Mouse (Mus musculus) heart, embryonic 11.5 days (tissue): ENCODE data around the gene Wdr90. TPM values are rescaled to one million over a fixed set of nuclear protein-coding genes. Genes with fewer than 3 reads are reported as not detected.
A peak's percentile ranks its signal among the peaks of the same experiment; 100 is the strongest.

Experiments used
- ATAC-seq: fragments of 200-750 bp; cut with Nextera tagmentation; replicated peaks from 2 replicates; pipeline ENCODE4 v1.8.0; 2017; ENCODE audit warnings: moderate library complexity; ENCODE audit not compliant: insufficient number of reproducible peaks, low FRiP score, low TSS enrichment
- H3K27ac ChIP-seq: fragments of 300-500 bp; sonication (generic); 2 replicates; pipeline ENCODE4 v1.5.1; 2014; ENCODE audit warnings: mild to moderate bottlenecking, low read depth, low read length
- H3K27me3 ChIP-seq: fragments of 300-500 bp; sonication (generic); 2 replicates; pipeline ENCODE4 v1.6.1; 2014; ENCODE audit warnings: mild to moderate bottlenecking, low read length, mixed read lengths; ENCODE audit not compliant: control insufficient read depth, insufficient read depth
- H3K36me3 ChIP-seq: fragments of 300-500 bp; sonication (generic); 2 replicates; pipeline ENCODE4 v1.6.1; 2014; ENCODE audit warnings: mild to moderate bottlenecking, low read length, moderate library complexity, mixed read lengths; ENCODE audit not compliant: control insufficient read depth, insufficient read depth
- H3K4me1 ChIP-seq: fragments of 300-500 bp; sonication (generic); 2 replicates; pipeline ENCODE4 v1.6.1; 2014; ENCODE audit warnings: low read length; ENCODE audit not compliant: control insufficient read depth, insufficient read depth
- H3K4me2 ChIP-seq: fragments of 300-500 bp; sonication (generic); 2 replicates; pipeline ENCODE4 v1.6.1; 2014; ENCODE audit warnings: mild to moderate bottlenecking, moderate library complexity
- H3K4me3 ChIP-seq: fragments of 300-500 bp; sonication (generic); 2 replicates; pipeline ENCODE4 v1.5.1; 2014; ENCODE audit warnings: low read depth, low read length
- H3K9ac ChIP-seq: fragments of 300-500 bp; sonication (generic); 2 replicates; pipeline ENCODE4 v1.6.1; 2014; ENCODE audit warnings: mild to moderate bottlenecking, low read depth, low read length, moderate library complexity
- H3K9me3 ChIP-seq: fragments of 300-500 bp; sonication (generic); replicated peaks from 2 replicates; pipeline ENCODE4 v1.6.1; 2016; ENCODE audit warnings: low read length; ENCODE audit not compliant: control insufficient read depth
- WGBS: fragments of 180-500 bp; shearing (Covaris S2); extraction: QIAGEN DNeasy Blood & Tissue Kit; methylation state at CpG from one replicate; pipeline ENCODE4 v1.1.7; 2014; ENCODE audit not compliant: insufficient replicate concordance; 5-methylcytosine and 5-hydroxymethylcytosine counted together
- polyA plus RNA-seq: library from polyadenylated mRNA; unstranded; fragments of >200 nt; fragmentation: Nextera tagmentation; extraction: Ambion mirVana; gene quantifications from 2 replicates; pipeline ENCODE4 v1.2.1, GENCODE M21; 2014

Gene Wdr90
- polyA plus RNA-seq, 1 experiment from 2014 or later: 12.3 TPM

- peaks cover 19% of the 10 kb centered on the region for H3K36me3 ChIP-seq
- under 1% methylated on average over 24 of the region's 24 CpGs for WGBS
- H3K9ac ChIP-seq: peak within 1 kb of the TSS; percentile 92
- H3K4me1 ChIP-seq: peaks cover 73% of the 10 kb centered on the region
- H3K4me3 ChIP-seq: peak within 1 kb of the TSS; percentile 88
- H3K27me3 ChIP-seq: no peaks in the 10 kb centered on the region
- H3K4me2 ChIP-seq: peak within 1 kb of the TSS; percentile 98
- H3K27ac ChIP-seq: peak within 1 kb of the TSS; percentile 99
- no peaks in the 10 kb centered on the region for H3K9me3 ChIP-seq
- ATAC-seq: peak; percentile 73
These were observed 28.0 kb downstream of the Wdr90 start, which contains the start of gene Stub1 for GRCm38 (mm10) chr17:25833291-25833663. Gene Stub1 (minus strand): TSS chr17:25833404.

DNA sequence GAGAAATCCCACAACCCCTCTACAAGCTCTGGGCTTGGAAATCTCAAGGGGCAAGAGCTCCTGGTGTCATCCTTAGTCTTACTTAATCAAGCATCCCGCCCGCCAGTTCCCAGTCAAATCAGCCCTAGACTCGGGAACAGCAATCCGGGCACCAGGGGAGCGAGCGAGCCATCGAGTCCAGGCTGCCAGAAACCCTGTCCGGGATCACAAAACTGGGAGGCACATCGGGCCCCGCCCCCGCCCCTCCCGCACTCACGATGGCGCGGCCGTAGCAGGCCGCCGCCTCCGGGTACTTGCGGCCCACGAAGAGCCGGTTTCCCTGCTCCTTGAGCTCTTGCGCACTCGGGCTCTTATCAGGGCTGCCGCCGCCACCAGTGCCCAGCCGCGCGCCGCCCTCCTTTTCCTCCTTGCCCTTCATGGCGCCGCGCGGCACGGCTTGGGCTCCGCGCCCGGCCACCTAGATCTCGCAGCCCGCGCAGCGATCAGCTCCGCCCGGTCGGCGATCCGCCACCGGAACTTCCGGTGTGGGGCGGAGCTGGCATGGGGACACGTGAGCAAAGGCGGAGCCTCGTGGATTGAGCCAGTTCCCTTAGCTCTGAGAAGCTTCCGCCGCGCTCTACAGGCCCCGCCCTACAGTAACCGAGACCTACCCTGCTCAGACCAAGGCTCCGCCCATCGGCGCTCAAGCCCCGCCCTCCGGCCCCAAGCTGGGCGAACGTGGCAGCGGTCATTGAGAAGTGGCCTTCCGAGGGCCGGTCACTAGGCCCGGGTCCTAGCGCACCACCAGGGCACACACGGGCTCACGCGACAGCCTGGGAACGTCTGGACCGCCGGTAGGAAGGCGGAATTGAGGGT, 28.6 kb downstream of the Wdr90 start:
- peak overlapping the region; percentile 99 for H3K27ac ChIP-seq
- peak overlapping the region; percentile 92 for H3K9ac ChIP-seq
- under 1% methylated on average over 61 of the region's 77 CpGs for WGBS
- H3K36me3 ChIP-seq: peaks cover 20% of the 10 kb centered on the region
- peak; percentile 91 for ATAC-seq
- H3K4me2 ChIP-seq: peak overlapping the region; percentile 98
- H3K27me3 ChIP-seq: no peaks in the 10 kb centered on the region
- no peaks in the 10 kb centered on the region for H3K9me3 ChIP-seq
- peaks cover 71% of the 10 kb centered on the region for H3K4me1 ChIP-seq
- H3K4me3 ChIP-seq: peak overlapping the region; percentile 88

- H3K4me2 ChIP-seq: peak overlapping the region; percentile 98
- peaks cover 24% of the 10 kb centered on the region for H3K36me3 ChIP-seq
- no peaks in the 10 kb centered on the region for H3K9me3 ChIP-seq
- peak overlapping the region; percentile 99; the same call in 1 of the 2 replicates for H3K27ac ChIP-seq
- 50% methylated on average over 21 of the region's 21 CpGs for WGBS
- no peaks in the 10 kb centered on the region for H3K27me3 ChIP-seq
- H3K4me3 ChIP-seq: peak overlapping the region; percentile 88
- H3K4me1 ChIP-seq: peaks cover 61% of the 10 kb centered on the region
- ATAC-seq: no peak
- peak overlapping the region; percentile 92 for H3K9ac ChIP-seq
These were observed 29.6 kb downstream of the Wdr90 start for GRCm38 (mm10) chr17:25831451-25832281.

DNA sequence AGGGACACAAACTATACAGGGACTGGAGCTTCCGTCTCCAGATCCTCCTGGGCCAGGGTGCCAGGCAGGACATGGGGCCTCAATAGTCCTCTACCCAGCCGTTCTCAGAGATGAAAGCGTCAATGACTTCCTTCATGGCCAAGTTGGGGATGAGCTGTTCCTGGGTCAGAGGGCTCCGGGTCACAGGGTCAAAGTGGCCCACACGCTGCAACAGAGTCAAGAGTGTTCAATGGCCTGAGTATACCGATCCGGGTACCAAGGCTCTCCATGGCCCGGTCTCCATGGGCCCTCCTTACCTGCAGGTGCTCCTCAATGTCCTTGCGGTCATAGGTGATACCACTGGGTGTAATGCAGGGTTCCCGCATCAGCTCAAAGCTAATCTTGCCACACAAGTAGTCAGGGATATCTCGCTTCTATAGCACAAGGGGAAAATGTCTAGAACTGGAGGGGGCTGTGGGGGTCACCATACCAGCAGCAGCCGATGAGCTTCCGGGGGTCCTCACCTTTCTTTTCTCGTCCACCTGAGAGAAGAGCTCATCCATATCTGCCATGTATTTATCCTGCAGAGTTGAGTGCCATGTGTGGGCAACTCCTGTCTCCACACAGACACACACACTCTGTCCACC, 30.4 kb downstream of the Wdr90 start:
- H3K27ac ChIP-seq: no peak overlapping the region
- peak overlapping the region; percentile 92; the same call in 1 of the 2 replicates for H3K9ac ChIP-seq
- peaks cover 53% of the 10 kb centered on the region for H3K4me1 ChIP-seq
- WGBS: 88% methylated on average over 14 of the region's 14 CpGs
- no peaks in the 10 kb centered on the region for H3K9me3 ChIP-seq
- no peak for ATAC-seq
- H3K36me3 ChIP-seq: peaks cover 27% of the 10 kb centered on the region
- no peaks in the 10 kb centered on the region for H3K27me3 ChIP-seq
- H3K4me3 ChIP-seq: peak overlapping the region; percentile 88
- peak overlapping the region; percentile 98 for H3K4me2 ChIP-seq

- Histone ChIP-seq H3K27ac (no peak overlapping the region), H3K4me2 (peak overlapping the region; percentile 83), H3K4me1 (peaks cover 47% of the 10 kb centered on the region), H3K27me3 (no peaks in the 10 kb centered on the region), H3K9me3 (no peaks in the 10 kb centered on the region), H3K9ac (no peak overlapping the region), H3K36me3 (peaks cover 27% of the 10 kb centered on the region), H3K4me3 (peak overlapping the region; percentile 69)
- no peak for ATAC-seq
- WGBS: 81% methylated on average over 4 of the region's 4 CpGs
These were observed 31.0 kb downstream of the Wdr90 start for GRCm38 (mm10) chr17:25830200-25830753.

GRCm38 (mm10) chr17:25829558-25830017, 31.7 kb downstream of the Wdr90 start:
- no peaks in the 10 kb centered on the region for H3K9me3 ChIP-seq
- 34% methylated on average over 8 of the region's 8 CpGs for WGBS
- ATAC-seq: no peak
- H3K27ac ChIP-seq: peak overlapping the region; percentile 84
- peak overlapping the region; percentile 78 for H3K9ac ChIP-seq
- peaks cover 44% of the 10 kb centered on the region for H3K4me1 ChIP-seq
- H3K36me3 ChIP-seq: peaks cover 27% of the 10 kb centered on the region
- H3K4me2 ChIP-seq: peak overlapping the region; percentile 83
- peak overlapping the region; percentile 69 for H3K4me3 ChIP-seq
- no peaks in the 10 kb centered on the region for H3K27me3 ChIP-seq

DNA sequence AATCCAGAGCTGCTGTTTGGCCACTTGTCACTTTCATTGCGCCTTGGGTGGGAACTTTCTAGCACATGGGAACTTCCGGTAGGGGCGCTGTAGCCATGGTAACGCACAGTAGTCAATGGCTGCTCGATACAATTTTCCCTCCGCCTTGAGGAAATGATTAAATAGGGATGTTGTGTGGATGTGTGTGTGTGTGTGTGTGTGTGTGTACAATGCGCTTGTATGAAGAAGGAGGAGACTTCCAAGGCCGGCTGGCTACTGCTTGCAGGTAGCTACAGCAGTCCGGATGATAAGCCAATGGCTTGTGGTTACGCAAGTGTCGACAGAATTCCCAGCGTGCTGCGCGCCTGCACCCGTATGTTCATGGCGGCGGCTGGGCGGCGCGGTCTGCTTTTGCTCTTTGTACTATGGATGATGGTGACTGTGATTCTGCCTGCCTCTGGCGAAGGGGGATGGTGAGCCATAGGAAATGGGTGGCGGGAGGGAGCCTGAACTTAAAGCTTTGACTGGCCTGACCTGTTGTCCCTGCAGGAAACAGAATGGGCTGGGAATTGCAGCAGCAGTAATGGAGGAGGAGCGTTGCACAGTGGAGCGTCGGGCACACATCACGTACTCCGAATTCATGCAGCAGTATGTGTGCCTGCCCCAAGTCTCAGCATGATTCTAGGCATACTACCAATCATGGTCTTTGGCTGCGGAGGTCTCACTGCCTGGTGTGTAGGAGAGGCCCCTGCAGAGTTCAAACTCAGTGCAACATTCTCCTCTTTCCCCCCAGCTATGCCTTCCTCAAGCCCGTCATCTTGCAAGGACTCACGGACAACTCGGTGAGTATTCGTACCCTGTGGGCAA, 32.4 kb downstream of the Wdr90 start, which contains the start of gene Jmjd8:
Gene Jmjd8 (plus strand): TSS at position 156 of the 846 bp plus-strand sequence.
- H3K9me3 ChIP-seq: no peaks in the 10 kb centered on the region
- no peaks in the 10 kb centered on the region for H3K27me3 ChIP-seq
- peaks cover 27% of the 10 kb centered on the region for H3K36me3 ChIP-seq
- H3K4me2 ChIP-seq: peak within 1 kb of the TSS; percentile 83
- peak within 1 kb of the TSS; percentile 78 for H3K9ac ChIP-seq
- H3K4me3 ChIP-seq: peak within 1 kb of the TSS; percentile 69
- 1% methylated on average over 32 of the region's 32 CpGs for WGBS
- H3K27ac ChIP-seq: peak within 1 kb of the TSS; percentile 84
- 0 out of 2 replicates have a peak, but pooled peaks have one; percentile 4 for ATAC-seq
- H3K4me1 ChIP-seq: peaks cover 44% of the 10 kb centered on the region
